Mouse (Mus musculus) embryonic facial prominence, embryonic 12.5 days (tissue): Measurements from ENCODE around the gene Cd164. TPM values are rescaled to one million over a fixed set of nuclear protein-coding genes. Genes with fewer than 3 reads are reported as not detected.

Experiments used
- ATAC-seq: fragments of 200-750 bp; cut with Nextera tagmentation; 2 replicates; pipeline ENCODE4 v1.8.0; 2017; ENCODE audit not compliant: insufficient number of reproducible peaks, insufficient read depth, low FRiP score, low TSS enrichment
- H3K27ac ChIP-seq: fragments of 300-500 bp; sonication (generic); 2 replicates; pipeline ENCODE4 v1.5.1; 2016; ENCODE audit warnings: mild to moderate bottlenecking
- H3K27me3 ChIP-seq: fragments of 300-500 bp; sonication (generic); 2 replicates; pipeline ENCODE4 v1.6.1; 2016; ENCODE audit warnings: mild to moderate bottlenecking, moderate library complexity
- H3K36me3 ChIP-seq: fragments of 300-500 bp; sonication (generic); 2 replicates; pipeline ENCODE4 v1.6.1; 2016; ENCODE audit warnings: mild to moderate bottlenecking
- H3K4me1 ChIP-seq: fragments of 300-500 bp; sonication (generic); 2 replicates; pipeline ENCODE4 v1.6.1; 2016
- H3K4me2 ChIP-seq: fragments of 300-500 bp; sonication (generic); replicated peaks from 2 replicates; pipeline ENCODE4 v1.6.1; 2016; ENCODE audit warnings: mild to moderate bottlenecking, moderate library complexity
- H3K4me3 ChIP-seq: fragments of 300-500 bp; sonication (generic); 2 replicates; pipeline ENCODE4 v1.5.1; 2016; ENCODE audit warnings: mild to moderate bottlenecking
- H3K9ac ChIP-seq: fragments of 300-500 bp; sonication (generic); 2 replicates; pipeline ENCODE4 v1.6.1; 2016; ENCODE audit warnings: mild to moderate bottlenecking, moderate library complexity
- H3K9me3 ChIP-seq: fragments of 300-500 bp; sonication (generic); 2 replicates; pipeline ENCODE4 v1.6.1; 2016; ENCODE audit warnings: mild to moderate bottlenecking, moderate library complexity
- WGBS: fragments of 180-500 bp; shearing (Covaris S2); methylation state at CpG from one replicate; pipeline ENCODE4 v1.1.7; 2016; 5-methylcytosine and 5-hydroxymethylcytosine counted together
- polyA plus RNA-seq: library from polyadenylated mRNA; unstranded; fragments of >200 nt; fragmentation: Nextera tagmentation; extraction: Ambion mirVana; gene quantifications from 2 replicates; pipeline ENCODE4 v1.2.1, GENCODE M21; 2016

Gene Cd164
- polyA plus RNA-seq, 1 experiment from 2014 or later: 178 TPM

DNA sequence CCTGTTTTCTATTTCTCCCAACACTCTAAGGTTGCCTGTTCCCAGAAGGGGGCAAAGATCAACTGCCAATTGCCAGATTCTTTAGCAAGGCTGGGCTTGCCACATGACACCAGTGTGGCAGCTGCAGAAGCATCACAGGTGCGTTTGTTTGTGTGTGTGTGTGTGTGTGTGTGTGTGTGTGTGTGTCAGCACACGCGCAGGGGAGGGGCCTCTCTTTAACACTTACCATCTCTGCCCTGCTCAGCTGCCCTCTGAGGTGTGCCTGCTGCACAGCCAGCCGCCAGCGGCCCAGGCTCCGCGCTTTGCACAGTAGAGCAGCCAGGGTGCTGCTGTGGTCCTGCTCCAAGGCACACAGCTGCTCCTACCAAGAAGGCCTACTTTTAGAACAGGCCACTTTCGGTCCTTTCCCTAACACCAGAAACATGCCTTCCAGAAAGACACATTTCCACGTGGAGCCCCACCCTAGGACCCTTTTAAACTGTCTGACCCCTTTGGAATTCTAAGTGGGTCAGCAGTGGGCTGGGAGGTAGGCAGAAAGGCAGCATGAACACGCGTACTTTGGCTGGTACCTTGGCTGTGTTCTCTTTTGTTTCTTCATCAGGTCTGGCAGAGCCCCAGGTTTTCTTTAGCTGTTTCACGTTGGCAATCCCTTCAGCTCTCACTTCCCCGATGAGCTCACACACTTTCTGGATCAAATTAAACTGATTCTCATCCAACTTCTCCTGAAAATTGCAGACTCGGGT, 33.8 kb downstream of the Cd164 start:
- Histone ChIP-seq H3K4me2 (no peak overlapping the region), H3K27me3 (no peaks in the 10 kb centered on the region), H3K27ac (peak overlapping the region; percentile 46; the same call in 1 of the 2 replicates), H3K4me3 (no peak overlapping the region), H3K4me1 (peaks cover 21% of the 10 kb centered on the region), H3K9me3 (peaks cover 5% of the 10 kb centered on the region; the same call in 1 of the 2 replicates), H3K36me3 (no peaks in the 10 kb centered on the region), H3K9ac (no peak overlapping the region)
- 0 out of 2 replicates have a peak, but pooled peaks have one; percentile 47 for ATAC-seq
- WGBS: 32% methylated on average over 14 of the region's 14 CpGs

- H3K36me3 ChIP-seq: no peaks in the 10 kb centered on the region
- H3K4me3 ChIP-seq: no peak overlapping the region
- H3K9ac ChIP-seq: no peak overlapping the region
- no peak overlapping the region for H3K27ac ChIP-seq
- peaks cover 21% of the 10 kb centered on the region for H3K4me1 ChIP-seq
- 69% methylated on average over 4 of the region's 4 CpGs for WGBS
- no peak for ATAC-seq
- H3K9me3 ChIP-seq: peaks cover 5% of the 10 kb centered on the region; the same call in 1 of the 2 replicates
- H3K4me2 ChIP-seq: no peak overlapping the region
- H3K27me3 ChIP-seq: no peaks in the 10 kb centered on the region
These were observed 34.5 kb downstream of the Cd164 start for GRCm38 (mm10) chr10:41553711-41554110.

- no peak for ATAC-seq
- no peak overlapping the region for H3K4me3 ChIP-seq
- H3K4me1 ChIP-seq: peaks cover 21% of the 10 kb centered on the region
- H3K4me2 ChIP-seq: no peak overlapping the region
- H3K27ac ChIP-seq: no peak overlapping the region
- no peaks in the 10 kb centered on the region for H3K9me3 ChIP-seq
- H3K36me3 ChIP-seq: no peaks in the 10 kb centered on the region
- H3K27me3 ChIP-seq: no peaks in the 10 kb centered on the region
- 74% methylated on average over 3 of the region's 3 CpGs for WGBS
- H3K9ac ChIP-seq: no peak overlapping the region
These were observed 35.9 kb downstream of the Cd164 start for GRCm38 (mm10) chr10:41555081-41555480.

DNA sequence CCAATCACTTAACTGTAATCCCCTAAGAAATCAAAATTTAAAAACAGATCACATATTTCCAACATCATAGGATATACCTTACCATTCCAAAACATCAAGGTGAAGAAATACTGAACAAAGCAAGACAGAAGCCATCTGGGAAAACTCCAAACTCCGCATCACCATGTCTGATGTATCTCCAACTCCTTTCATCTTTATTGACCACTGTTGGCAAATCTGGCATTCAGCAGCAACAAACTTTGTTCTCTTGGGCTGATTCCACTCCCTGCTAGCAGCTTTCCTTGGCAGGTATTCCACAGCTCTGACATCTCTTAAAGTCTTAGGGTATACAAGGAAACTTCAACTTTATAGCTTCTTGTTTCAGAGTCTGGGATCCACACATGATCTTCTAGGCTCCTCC, 39.2 kb downstream of the Cd164 start:
- ATAC-seq: no peak
- H3K27me3 ChIP-seq: no peaks in the 10 kb centered on the region
- no peak overlapping the region for H3K4me3 ChIP-seq
- H3K36me3 ChIP-seq: no peaks in the 10 kb centered on the region
- H3K9me3 ChIP-seq: 0 out of 2 replicates have a peak, but pooled peaks cover 3% of the 10 kb centered on the region
- H3K4me1 ChIP-seq: 0 out of 2 replicates have a peak, but pooled peaks cover 2% of the 10 kb centered on the region
- no peak overlapping the region for H3K27ac ChIP-seq
- no peak overlapping the region for H3K4me2 ChIP-seq
- WGBS: 93% methylated on average over 1 of the region's 1 CpGs
- no peak overlapping the region for H3K9ac ChIP-seq

DNA sequence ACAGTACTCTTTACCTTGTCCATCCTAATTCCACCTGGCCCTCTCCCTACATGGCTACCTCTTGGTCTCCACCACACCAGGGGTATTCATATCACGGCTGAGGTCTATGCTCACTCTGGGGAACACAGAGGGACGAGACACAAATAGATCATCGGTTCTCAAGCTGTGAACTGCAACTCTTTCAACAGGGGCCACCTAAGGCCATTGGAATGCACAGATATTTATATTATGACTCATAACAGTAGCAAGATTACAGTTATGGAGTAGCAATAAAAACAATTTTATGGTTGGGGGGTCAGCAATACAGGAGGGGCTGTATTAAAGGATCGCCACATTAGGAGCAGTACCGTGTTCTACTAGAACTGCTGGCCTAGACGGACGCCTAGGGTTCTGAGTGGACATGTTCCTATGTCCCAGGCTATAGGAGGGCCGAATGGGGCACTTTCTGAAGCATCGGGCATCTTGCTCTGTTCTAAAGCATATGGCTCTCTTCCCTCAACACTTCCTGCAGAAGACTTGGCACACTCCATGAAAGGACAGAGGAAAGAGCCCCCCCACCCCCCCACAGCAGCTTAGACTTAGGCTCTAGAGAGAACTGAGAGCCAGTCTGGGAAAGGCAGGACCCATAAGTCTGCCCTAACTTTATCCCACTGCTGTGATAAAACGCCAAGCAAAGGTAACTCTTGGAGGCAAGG, 42.6 kb downstream of the Cd164 start:
- no peak for ATAC-seq
- Histone ChIP-seq H3K4me1 (peaks cover 6% of the 10 kb centered on the region; the same call in 1 of the 2 replicates), H3K9me3 (0 out of 2 replicates have a peak, but pooled peaks cover 3% of the 10 kb centered on the region), H3K27me3 (no peaks in the 10 kb centered on the region), H3K4me3 (no peak overlapping the region), H3K9ac (no peak overlapping the region), H3K27ac (no peak overlapping the region), H3K36me3 (no peaks in the 10 kb centered on the region), H3K4me2 (no peak overlapping the region)
- WGBS: 89% methylated on average over 10 of the region's 10 CpGs

- WGBS: 39% methylated on average over 5 of the region's 5 CpGs
These were observed 45.9 kb downstream of the Cd164 start for GRCm38 (mm10) chr10:41565141-41565540.

GRCm38 (mm10) chr10:41568306-41568705, 49.1 kb downstream of the Cd164 start:
- no peak overlapping the region for H3K4me2 ChIP-seq
- no peaks in the 10 kb centered on the region for H3K27me3 ChIP-seq
- H3K4me3 ChIP-seq: no peak overlapping the region
- no peaks in the 10 kb centered on the region for H3K36me3 ChIP-seq
- no peak overlapping the region for H3K9ac ChIP-seq
- no peak overlapping the region for H3K27ac ChIP-seq
- no peak for ATAC-seq
- peaks cover 12% of the 10 kb centered on the region; the same call in 1 of the 2 replicates for H3K4me1 ChIP-seq
- H3K9me3 ChIP-seq: no peaks in the 10 kb centered on the region
- WGBS: 18% methylated on average over 3 of the region's 3 CpGs

More at GRCm38 (mm10) chr10:41565141-41565540, 45.9 kb downstream of the Cd164 start:
- Histone ChIP-seq H3K4me1 (peaks cover 10% of the 10 kb centered on the region; the same call in 1 of the 2 replicates), H3K9me3 (0 out of 2 replicates have a peak, but pooled peaks cover 3% of the 10 kb centered on the region), H3K36me3 (no peaks in the 10 kb centered on the region), H3K4me2 (no peak overlapping the region), H3K27ac (no peak overlapping the region), H3K9ac (no peak overlapping the region), H3K4me3 (no peak overlapping the region), H3K27me3 (no peaks in the 10 kb centered on the region)
- no peak for ATAC-seq

DNA sequence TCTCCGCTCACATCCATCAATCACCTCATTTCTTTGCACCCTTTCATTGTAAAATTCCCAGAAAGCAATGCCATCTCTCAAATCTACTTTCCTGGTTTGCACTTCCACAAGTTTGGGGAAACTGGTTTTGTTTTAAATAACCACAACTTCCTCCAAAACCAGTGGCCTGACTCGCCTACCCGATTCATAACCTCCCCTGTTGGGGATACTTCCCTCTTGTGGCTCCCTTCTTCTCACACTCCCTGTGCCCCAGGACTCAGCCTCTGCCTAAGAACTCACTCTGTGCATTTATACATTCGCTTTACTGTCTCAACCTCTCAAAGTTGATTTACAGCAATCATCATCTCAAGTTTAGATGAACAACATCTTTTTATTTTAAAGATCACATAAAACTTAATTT, 51.9 kb downstream of the Cd164 start:
- H3K4me1 ChIP-seq: peaks cover 8% of the 10 kb centered on the region; the same call in 1 of the 2 replicates

GRCm38 (mm10) chr10:41572274-41572673, 53.1 kb downstream of the Cd164 start:
- no peaks in the 10 kb centered on the region for H3K36me3 ChIP-seq
- H3K27me3 ChIP-seq: no peaks in the 10 kb centered on the region
- ATAC-seq: no peak
- no peak overlapping the region for H3K4me2 ChIP-seq
- H3K4me1 ChIP-seq: peaks cover 8% of the 10 kb centered on the region; the same call in 1 of the 2 replicates
- H3K27ac ChIP-seq: no peak overlapping the region
- no peak overlapping the region for H3K4me3 ChIP-seq
- no peaks in the 10 kb centered on the region for H3K9me3 ChIP-seq
- WGBS: 90% methylated on average over 4 of the region's 4 CpGs
- H3K9ac ChIP-seq: no peak overlapping the region

More for the DNA sequence above, 51.9 kb downstream of the Cd164 start:
- Histone ChIP-seq H3K4me3 (no peak overlapping the region), H3K4me2 (no peak overlapping the region), H3K9ac (no peak overlapping the region), H3K36me3 (no peaks in the 10 kb centered on the region), H3K27me3 (no peaks in the 10 kb centered on the region), H3K27ac (no peak overlapping the region), H3K9me3 (no peaks in the 10 kb centered on the region)
- WGBS: 81% methylated on average over 4 of the region's 4 CpGs
- no peak for ATAC-seq

GRCm38 (mm10) chr10:41573190-41573589, 54.0 kb downstream of the Cd164 start:
- Histone ChIP-seq H3K27me3 (no peaks in the 10 kb centered on the region), H3K4me1 (peaks cover 8% of the 10 kb centered on the region; the same call in 1 of the 2 replicates), H3K9me3 (no peaks in the 10 kb centered on the region), H3K36me3 (no peaks in the 10 kb centered on the region), H3K9ac (no peak overlapping the region), H3K27ac (no peak overlapping the region), H3K4me2 (no peak overlapping the region), H3K4me3 (no peak overlapping the region)
- no peak for ATAC-seq
- WGBS: 22% methylated on average over 6 of the region's 6 CpGs

GRCm38 (mm10) chr10:41575451-41576327, 56.5 kb downstream of the Cd164 start:
- ATAC-seq: no peak
- no peaks in the 10 kb centered on the region for H3K36me3 ChIP-seq
- H3K4me3 ChIP-seq: no peak overlapping the region
- 63% methylated on average over 8 of the region's 8 CpGs for WGBS
- H3K27me3 ChIP-seq: no peaks in the 10 kb centered on the region
- H3K27ac ChIP-seq: no peak overlapping the region
- H3K4me2 ChIP-seq: no peak overlapping the region
- no peak overlapping the region for H3K9ac ChIP-seq
- H3K9me3 ChIP-seq: no peaks in the 10 kb centered on the region
- peaks cover 4% of the 10 kb centered on the region; the same call in 1 of the 2 replicates for H3K4me1 ChIP-seq
